Mouse (Mus musculus) stomach, embryonic 15.5 days (tissue): ENCODE data around the gene Rnf157. TPM values are rescaled to one million over a fixed set of nuclear protein-coding genes. Genes with fewer than 3 reads are reported as not detected.

Source experiments
- ATAC-seq: fragments of 200-750 bp; cut with Nextera tagmentation; 2 replicates; pipeline ENCODE4 v1.8.0; 2017; ENCODE audit warnings: low read depth, moderate number of reproducible peaks, moderate TSS enrichment; ENCODE audit not compliant: insufficient read depth, low FRiP score
- H3K27ac ChIP-seq: fragments of 300-500 bp; sonication (generic); 2 replicates; pipeline ENCODE4 v1.5.1; 2015; ENCODE audit warnings: mild to moderate bottlenecking, inconsistent platforms
- H3K27me3 ChIP-seq: fragments of 300-500 bp; sonication (generic); replicated peaks from 2 replicates; pipeline ENCODE4 v1.6.1; 2015; ENCODE audit warnings: inconsistent platforms
- H3K36me3 ChIP-seq: fragments of 300-500 bp; sonication (generic); 2 replicates; pipeline ENCODE4 v1.6.1; 2015; ENCODE audit warnings: inconsistent platforms
- H3K4me1 ChIP-seq: fragments of 300-500 bp; sonication (generic); 2 replicates; pipeline ENCODE4 v1.6.1; 2015; ENCODE audit warnings: inconsistent platforms
- H3K4me2 ChIP-seq: fragments of 300-500 bp; sonication (generic); 2 replicates; pipeline ENCODE4 v1.6.1; 2015; ENCODE audit warnings: mild to moderate bottlenecking, inconsistent platforms
- H3K4me3 ChIP-seq: fragments of 300-500 bp; sonication (generic); replicated peaks from 2 replicates; pipeline ENCODE4 v1.5.1; 2015; ENCODE audit warnings: inconsistent platforms
- H3K9ac ChIP-seq: fragments of 300-500 bp; sonication (generic); 2 replicates; pipeline ENCODE4 v1.6.1; 2015; ENCODE audit warnings: inconsistent platforms
- H3K9me3 ChIP-seq: fragments of 300-500 bp; sonication (generic); 2 replicates; pipeline ENCODE4 v1.6.1; 2016; ENCODE audit warnings: inconsistent platforms
- WGBS: fragments of 180-500 bp; shearing (Covaris S2); methylation state at CpG from one replicate; pipeline ENCODE4 v1.1.7; 2015; 5-methylcytosine and 5-hydroxymethylcytosine counted together
- polyA plus RNA-seq: library from polyadenylated mRNA; unstranded; fragments of >200 nt; fragmentation: Nextera tagmentation; extraction: Ambion mirVana; gene quantifications from 2 replicates; pipeline ENCODE4 v1.2.1, GENCODE M21; 2015

Gene Rnf157
- polyA plus RNA-seq, 1 experiment from 2014 or later = 14.5 TPM

GRCm38 (mm10) chr11:116424621-116425407, 12.0 kb upstream of the Rnf157 start:
- Histone ChIP-seq H3K4me1 (peaks cover 9% of the 10 kb centered on the region), H3K9ac (no peak overlapping the region), H3K27me3 (no peaks in the 10 kb centered on the region), H3K27ac (no peak overlapping the region), H3K4me2 (no peak overlapping the region), H3K4me3 (no peak overlapping the region), H3K36me3 (no peaks in the 10 kb centered on the region), H3K9me3 (no peaks in the 10 kb centered on the region)
- no peak for ATAC-seq
- WGBS = 49% methylated on average over 8 of the region's 8 CpGs

GRCm38 (mm10) chr11:116423782-116424620, 11.2 kb upstream of the Rnf157 start:
- 65% methylated on average over 10 of the region's 10 CpGs for WGBS
- ATAC-seq = no peak
- H3K27me3 ChIP-seq = no peaks in the 10 kb centered on the region
- H3K9ac ChIP-seq = no peak overlapping the region
- H3K27ac ChIP-seq = peak overlapping the region; percentile 21; the same call in 1 of the 2 replicates
- H3K36me3 ChIP-seq = no peaks in the 10 kb centered on the region
- peaks cover 1% of the 10 kb centered on the region; the same call in 1 of the 2 replicates for H3K4me1 ChIP-seq
- H3K4me2 ChIP-seq = no peak overlapping the region
- no peak overlapping the region for H3K4me3 ChIP-seq
- H3K9me3 ChIP-seq = no peaks in the 10 kb centered on the region

GRCm38 (mm10) chr11:116423214-116423613, 10.4 kb upstream of the Rnf157 start:
- H3K4me2 ChIP-seq = no peak overlapping the region
- H3K36me3 ChIP-seq = no peaks in the 10 kb centered on the region
- H3K9ac ChIP-seq = no peak overlapping the region
- H3K27ac ChIP-seq = no peak overlapping the region
- WGBS = 75% methylated on average over 6 of the region's 6 CpGs
- H3K4me3 ChIP-seq = no peak overlapping the region
- no peaks in the 10 kb centered on the region for H3K9me3 ChIP-seq
- ATAC-seq = no peak
- no peaks in the 10 kb centered on the region for H3K27me3 ChIP-seq
- peaks cover 8% of the 10 kb centered on the region; the same call in 1 of the 2 replicates for H3K4me1 ChIP-seq

GRCm38 (mm10) chr11:116422562-116422961, 9.7 kb upstream of the Rnf157 start:
- no peak overlapping the region for H3K4me2 ChIP-seq
- H3K27ac ChIP-seq = no peak overlapping the region
- no peaks in the 10 kb centered on the region for H3K36me3 ChIP-seq
- H3K9ac ChIP-seq = no peak overlapping the region
- peaks cover 9% of the 10 kb centered on the region; the same call in 1 of the 2 replicates for H3K4me1 ChIP-seq
- H3K4me3 ChIP-seq = no peak overlapping the region
- WGBS = 91% methylated on average over 2 of the region's 2 CpGs
- H3K27me3 ChIP-seq = no peaks in the 10 kb centered on the region
- no peaks in the 10 kb centered on the region for H3K9me3 ChIP-seq
- ATAC-seq = no peak

GRCm38 (mm10) chr11:116421102-116421501, 8.3 kb upstream of the Rnf157 start:
- no peak overlapping the region for H3K9ac ChIP-seq
- no peaks in the 10 kb centered on the region for H3K27me3 ChIP-seq
- H3K27ac ChIP-seq = no peak overlapping the region
- H3K9me3 ChIP-seq = no peaks in the 10 kb centered on the region
- no peak overlapping the region for H3K4me3 ChIP-seq
- H3K4me1 ChIP-seq = peaks cover 13% of the 10 kb centered on the region; the same call in 1 of the 2 replicates
- no peak for ATAC-seq
- no peak overlapping the region for H3K4me2 ChIP-seq
- H3K36me3 ChIP-seq = no peaks in the 10 kb centered on the region
- WGBS = 65% methylated on average over 6 of the region's 6 CpGs

- Histone ChIP-seq H3K9ac (no peak overlapping the region), H3K4me1 (peaks cover 13% of the 10 kb centered on the region; the same call in 1 of the 2 replicates), H3K27me3 (no peaks in the 10 kb centered on the region), H3K4me2 (no peak overlapping the region), H3K36me3 (no peaks in the 10 kb centered on the region), H3K27ac (peak overlapping the region; percentile 54), H3K9me3 (no peaks in the 10 kb centered on the region), H3K4me3 (no peak overlapping the region)
- ATAC-seq = no peak
- 60% methylated on average over 6 of the region's 6 CpGs for WGBS
Measured at GRCm38 (mm10) chr11:116418841-116419462, 6.1 kb upstream of the Rnf157 start.

GRCm38 (mm10) chr11:116418194-116418840, 5.5 kb upstream of the Rnf157 start:
- Histone ChIP-seq H3K36me3 (no peaks in the 10 kb centered on the region), H3K9me3 (no peaks in the 10 kb centered on the region), H3K4me3 (no peak overlapping the region), H3K4me1 (peaks cover 16% of the 10 kb centered on the region; the same call in 1 of the 2 replicates), H3K9ac (no peak overlapping the region), H3K4me2 (no peak overlapping the region), H3K27ac (peak overlapping the region; percentile 54), H3K27me3 (no peaks in the 10 kb centered on the region)
- 0 out of 2 replicates have a peak, but pooled peaks have one; percentile 21 for ATAC-seq
- 7% methylated on average over 2 of the region's 2 CpGs for WGBS

- peaks cover 22% of the 10 kb centered on the region for H3K4me1 ChIP-seq
- H3K4me3 ChIP-seq = no peak overlapping the region
- WGBS = 93% methylated on average over 5 of the region's 5 CpGs
- H3K27me3 ChIP-seq = no peaks in the 10 kb centered on the region
- ATAC-seq = no peak
- no peak overlapping the region for H3K9ac ChIP-seq
- H3K9me3 ChIP-seq = no peaks in the 10 kb centered on the region
- H3K4me2 ChIP-seq = no peak overlapping the region
- H3K36me3 ChIP-seq = no peaks in the 10 kb centered on the region
- no peak overlapping the region for H3K27ac ChIP-seq
Measured at GRCm38 (mm10) chr11:116417054-116417453, 4.2 kb upstream of the Rnf157 start.

GRCm38 (mm10) chr11:116416196-116416943, 3.5 kb upstream of the Rnf157 start:
- H3K4me3 ChIP-seq = no peak overlapping the region
- H3K36me3 ChIP-seq = no peaks in the 10 kb centered on the region
- ATAC-seq = no peak
- WGBS = 67% methylated on average over 6 of the region's 6 CpGs
- no peak overlapping the region for H3K27ac ChIP-seq
- no peaks in the 10 kb centered on the region for H3K27me3 ChIP-seq
- H3K4me2 ChIP-seq = no peak overlapping the region
- H3K9ac ChIP-seq = no peak overlapping the region
- no peaks in the 10 kb centered on the region for H3K9me3 ChIP-seq
- H3K4me1 ChIP-seq = peaks cover 23% of the 10 kb centered on the region

- Histone ChIP-seq H3K4me3 (no peak overlapping the region), H3K9ac (no peak overlapping the region), H3K27me3 (no peaks in the 10 kb centered on the region), H3K4me2 (peak overlapping the region; percentile 95), H3K9me3 (no peaks in the 10 kb centered on the region), H3K36me3 (no peaks in the 10 kb centered on the region), H3K27ac (0 out of 2 replicates have a peak overlapping the region, but pooled peaks have one; percentile 54), H3K4me1 (peaks cover 19% of the 10 kb centered on the region)
- 78% methylated on average over 4 of the region's 4 CpGs for WGBS
- ATAC-seq = no peak; the same call in 1 of the 2 replicates
Measured at GRCm38 (mm10) chr11:116413631-116414022, 795 bp upstream of the Rnf157 start.
